Mouse (Mus musculus) brain, adult 10 weeks (tissue): Measurements from ENCODE around the gene Fuk. TPM values are rescaled to one million over a fixed set of nuclear protein-coding genes. Genes with fewer than 3 reads are reported as not detected.

ENCODE experiments used
- polyA plus RNA-seq: library from polyadenylated mRNA; stranded (reverse); fragments of 350-450 nt; fragmentation: Illumina TruSeq; extraction: RNeasy Lipid Tissue Mini Kit (QIAGEN cat#74804); gene quantifications from one replicate; pipeline ENCODE4 v1.2.3, GENCODE M21; 2015; ENCODE audit warnings: low read depth, low replicate concordance

Fuk gene
- polyA plus RNA-seq = 10.2 TPM

GRCm38 (mm10) chr8:110901839-110902578, at the start of gene Fuk:
TSS of gene Fuk (minus strand) at chr8:110902488.

GRCm38 (mm10) chr8:110919341-110920031, 17.2 kb upstream of the Fuk start, which contains the start of gene St3gal2:
TSS of gene St3gal2 (plus strand) at chr8:110919922.

GRCm38 (mm10) chr8:110846405-110847170, 55.7 kb downstream of the Fuk start, which contains the start of the genes Cog4 and Sf3b3:
TSS of gene Cog4 (plus strand) at chr8:110846600.
TSS of gene Sf3b3 (minus strand) at chr8:110846787.

Other genes starting within 250 kb of the Fuk start
- gene Mtss1l, start 181.0 kb downstream of the Fuk start, polyA plus RNA-seq = 105 TPM
- gene Il34, start 96.6 kb downstream of the Fuk start, polyA plus RNA-seq = 92.1 TPM
- 42.8 TPM for gene Cog4, start 55.9 kb downstream of the Fuk start, polyA plus RNA-seq
- gene Sf3b3, start 55.7 kb downstream of the Fuk start, polyA plus RNA-seq = 40.0 TPM
- 55.0 TPM for gene St3gal2, start 17.4 kb upstream of the Fuk start, polyA plus RNA-seq
- 26.1 TPM for gene Ddx19a, start 95.3 kb upstream of the Fuk start, polyA plus RNA-seq
- 14.5 TPM for gene Ddx19b, start 129.3 kb upstream of the Fuk start, polyA plus RNA-seq
- 67.3 TPM for gene Aars, start 130.7 kb upstream of the Fuk start, polyA plus RNA-seq
- not detected for gene Exosc6, start 153.9 kb upstream of the Fuk start, polyA plus RNA-seq
- gene Clec18a, start 189.9 kb upstream of the Fuk start, polyA plus RNA-seq = 4.3 TPM
- gene Pdpr, start 192.1 kb upstream of the Fuk start, polyA plus RNA-seq = 16.4 TPM